Mouse (Mus musculus) ovary, postnatal 36 days (tissue): Measurements from ENCODE around the gene Rab5b.
"Not testable (repeated sequence)": the region's sequence is repeated elsewhere in the genome, so short reads cannot be mapped to it uniquely, and the experiment has no call there.

Source experiments
- DNase-seq: peaks from one replicate; pipeline ENCODE4 v3.0.0; 2022; ENCODE audit warnings: low spot score, mixed read lengths

Rab5b gene

DNA sequence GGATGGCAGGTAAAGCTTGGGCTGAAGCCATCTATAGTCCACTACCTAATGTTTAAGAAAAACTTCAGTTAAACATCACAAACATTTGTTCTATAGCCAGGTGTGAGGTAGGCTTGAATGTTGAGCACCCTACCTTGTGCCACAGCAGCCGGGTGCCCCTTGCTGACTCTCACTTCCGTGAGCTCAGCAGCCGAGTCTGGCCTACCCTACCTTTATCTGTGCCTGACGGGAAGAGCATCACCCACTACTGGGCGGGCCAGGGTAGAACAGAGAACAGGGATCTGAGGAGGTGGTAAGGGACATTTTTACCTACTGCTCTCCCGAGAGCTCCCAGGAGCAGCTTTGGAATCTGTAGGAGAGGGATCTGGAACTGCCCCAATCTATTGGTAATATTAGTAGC lies 53.3 kb downstream of the Rab5b start:
- no peak for DNase-seq

DNA sequence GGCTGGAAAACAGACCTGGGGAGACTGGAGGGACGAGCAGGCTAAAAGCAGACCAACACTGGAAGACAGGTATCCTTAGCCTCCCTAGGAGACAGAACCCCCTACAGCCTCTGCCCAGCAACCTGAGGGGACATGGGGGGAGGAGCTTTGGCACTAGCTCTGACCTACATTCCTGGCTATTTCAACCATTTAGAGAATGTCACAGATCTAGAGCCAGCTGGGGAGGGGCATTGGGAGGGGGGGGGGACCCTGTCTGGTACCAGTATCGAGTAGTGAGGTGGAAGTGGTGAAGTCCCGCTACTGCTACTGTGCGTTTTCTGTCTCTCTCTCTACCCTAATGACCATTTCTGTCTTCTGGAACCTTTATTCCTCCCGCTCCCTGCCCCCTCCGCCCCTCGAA lies 54.2 kb downstream of the Rab5b start:
- no peak for DNase-seq

DNA sequence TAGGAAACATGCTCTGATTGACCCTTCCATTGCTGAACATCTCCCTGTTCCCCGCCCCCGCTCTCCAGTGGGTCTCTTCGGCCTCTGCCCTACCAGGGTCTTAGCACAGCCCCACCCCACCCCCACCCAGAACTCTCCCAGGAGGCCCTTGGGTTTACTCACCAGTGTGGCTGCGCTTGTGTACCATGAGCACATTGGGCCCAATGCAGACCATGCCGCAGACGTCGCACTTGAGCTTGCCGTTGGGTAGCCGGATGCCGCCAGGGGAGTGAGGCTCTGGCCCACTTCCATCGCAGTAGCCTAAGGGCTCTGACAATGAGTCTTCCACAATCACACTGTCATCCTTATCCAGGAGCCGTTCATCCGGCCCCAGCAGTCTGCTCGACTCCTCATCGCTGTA lies 55.2 kb downstream of the Rab5b start:
- no peak for DNase-seq

DNA sequence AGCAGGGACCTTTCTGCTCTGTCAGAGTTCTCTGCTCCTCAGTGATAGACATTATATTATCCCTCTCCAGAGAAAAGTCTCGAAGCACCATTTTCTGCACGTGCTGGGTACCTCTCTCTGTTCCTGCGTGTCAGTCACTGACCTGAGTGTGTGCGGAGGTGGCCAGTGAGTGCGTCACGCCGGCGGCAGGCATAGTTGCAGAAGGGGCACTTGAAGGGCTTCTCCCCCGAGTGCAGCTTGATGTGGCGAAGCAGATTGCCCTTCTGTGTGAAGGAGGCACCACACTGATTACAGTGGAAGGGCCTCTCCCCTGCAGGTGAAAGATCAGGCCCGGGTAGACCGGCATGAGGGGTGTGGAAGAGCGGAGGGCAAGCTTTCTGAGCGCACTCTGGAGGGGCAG lies 56.1 kb downstream of the Rab5b start:
- no peak for DNase-seq

DNA sequence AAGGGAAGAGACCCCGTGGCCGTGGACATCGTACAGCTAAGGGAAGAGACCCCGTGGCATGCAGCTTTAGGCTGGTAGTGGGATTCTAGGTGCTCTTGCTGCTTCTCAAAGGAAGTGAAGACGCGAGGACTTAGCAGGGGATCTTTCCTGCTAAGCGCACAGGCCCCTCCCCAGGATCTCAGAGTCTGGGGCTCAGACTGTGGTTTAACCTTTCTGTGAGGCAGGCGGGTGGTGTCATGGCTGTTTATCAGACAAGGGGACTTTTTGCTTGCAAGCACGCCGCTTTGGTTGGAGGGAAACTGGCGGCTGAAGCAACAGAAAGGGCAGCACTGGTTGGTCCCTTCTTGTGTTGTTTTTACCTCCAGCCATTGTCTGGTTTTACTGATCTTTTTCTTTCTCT lies 59.1 kb downstream of the Rab5b start:
- DNase-seq = no peak

DNA sequence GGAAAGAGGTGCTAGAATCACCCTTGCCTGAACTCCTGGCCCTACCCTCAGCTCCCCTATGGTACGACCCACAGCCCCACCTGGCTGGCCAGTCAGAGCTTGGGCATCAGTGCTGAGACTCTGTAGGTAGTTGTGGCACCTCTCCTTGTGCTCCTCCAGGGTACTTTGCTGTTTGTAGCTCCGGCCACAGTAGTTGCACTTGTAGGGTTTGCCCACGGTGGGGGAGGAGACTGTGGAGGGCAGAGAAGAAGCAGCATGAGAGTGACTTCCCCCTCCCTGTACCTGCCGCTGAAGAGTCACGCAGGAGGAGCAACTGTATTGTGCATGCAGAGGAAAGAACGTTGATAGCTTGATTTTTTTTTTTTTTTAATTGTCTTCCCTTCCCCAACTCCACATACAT lies 59.5 kb downstream of the Rab5b start:
- DNase-seq = no peak

DNA sequence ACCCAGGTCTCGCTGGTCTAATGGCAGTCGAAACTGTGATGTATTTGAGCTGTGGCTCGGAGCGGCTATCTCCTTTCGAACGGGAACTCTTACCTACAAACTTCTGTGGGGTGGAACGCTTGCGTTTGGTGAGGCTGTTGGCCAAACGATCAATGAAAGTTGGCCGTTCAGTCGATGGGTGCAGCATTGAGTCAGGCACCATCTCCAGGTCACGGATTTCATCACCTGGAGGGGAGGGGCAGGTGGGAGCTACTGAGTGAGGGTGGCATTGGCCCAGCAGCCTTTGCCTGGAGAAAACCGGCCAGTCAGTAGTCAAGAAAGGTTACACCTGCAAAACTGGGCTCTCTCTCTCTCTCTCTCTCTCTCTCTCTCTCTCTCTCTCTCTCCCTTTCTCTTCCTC lies 60.4 kb downstream of the Rab5b start:
- no peak for DNase-seq

DNA sequence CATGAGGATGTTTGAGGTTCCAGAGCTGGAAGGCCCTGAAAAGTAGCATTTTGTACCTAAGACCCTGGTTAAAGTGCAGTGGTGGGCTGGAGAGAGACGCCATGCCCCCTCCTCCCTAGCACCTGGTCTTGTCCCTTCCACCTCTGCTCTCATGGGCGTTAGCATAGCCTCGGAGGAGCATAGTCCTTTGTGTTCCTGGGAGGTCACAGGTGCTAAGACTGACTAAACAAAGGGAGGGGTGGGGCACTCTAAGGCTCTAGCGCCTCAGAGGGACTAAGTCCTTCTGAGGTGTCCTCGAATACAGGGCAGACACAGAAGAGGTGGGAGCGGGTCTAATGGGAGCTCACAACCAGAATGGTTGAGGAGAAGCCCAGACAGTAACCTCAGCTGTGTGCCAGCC lies 64.5 kb downstream of the Rab5b start:
- DNase-seq = no peak

DNA sequence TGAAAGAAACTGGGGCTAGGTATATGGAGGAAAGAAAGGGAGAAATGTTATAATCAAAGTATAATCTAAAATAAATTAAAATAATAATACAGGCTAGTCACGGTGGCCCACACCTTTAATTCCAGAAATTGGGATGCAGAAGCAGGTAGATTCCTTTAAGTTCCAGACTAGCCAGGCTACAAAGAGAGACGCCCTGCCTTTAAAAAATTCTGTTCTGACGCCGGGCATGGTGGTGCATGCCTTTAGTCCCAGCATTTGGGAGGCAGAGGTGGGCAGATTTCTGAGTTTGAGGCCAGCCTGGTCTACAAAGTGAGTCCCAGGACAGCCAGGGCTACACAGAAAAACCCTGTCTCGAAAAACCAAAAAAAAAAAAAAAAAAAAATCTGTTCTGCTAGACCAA lies 65.8 kb downstream of the Rab5b start:
- not testable (repeated sequence) for DNase-seq

DNA sequence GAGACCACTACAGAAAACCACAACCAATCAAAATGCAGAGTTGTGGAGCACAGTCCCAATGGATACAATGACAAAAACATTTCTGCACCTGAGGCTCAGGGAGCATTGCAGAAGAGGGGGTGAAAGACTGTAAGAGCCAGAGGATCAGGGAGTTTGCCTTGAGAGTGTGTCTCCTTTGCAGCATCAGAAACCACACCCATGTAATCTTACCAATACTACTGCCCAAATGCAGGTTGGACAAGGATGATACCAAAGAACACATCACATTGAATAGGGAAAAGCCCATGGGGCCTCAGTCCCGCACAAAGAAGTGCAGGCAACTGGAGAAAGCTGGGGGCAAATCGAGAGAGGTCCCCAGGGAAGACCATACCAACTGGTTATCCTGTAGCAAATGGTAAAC lies 66.3 kb downstream of the Rab5b start:
- no peak for DNase-seq

DNA sequence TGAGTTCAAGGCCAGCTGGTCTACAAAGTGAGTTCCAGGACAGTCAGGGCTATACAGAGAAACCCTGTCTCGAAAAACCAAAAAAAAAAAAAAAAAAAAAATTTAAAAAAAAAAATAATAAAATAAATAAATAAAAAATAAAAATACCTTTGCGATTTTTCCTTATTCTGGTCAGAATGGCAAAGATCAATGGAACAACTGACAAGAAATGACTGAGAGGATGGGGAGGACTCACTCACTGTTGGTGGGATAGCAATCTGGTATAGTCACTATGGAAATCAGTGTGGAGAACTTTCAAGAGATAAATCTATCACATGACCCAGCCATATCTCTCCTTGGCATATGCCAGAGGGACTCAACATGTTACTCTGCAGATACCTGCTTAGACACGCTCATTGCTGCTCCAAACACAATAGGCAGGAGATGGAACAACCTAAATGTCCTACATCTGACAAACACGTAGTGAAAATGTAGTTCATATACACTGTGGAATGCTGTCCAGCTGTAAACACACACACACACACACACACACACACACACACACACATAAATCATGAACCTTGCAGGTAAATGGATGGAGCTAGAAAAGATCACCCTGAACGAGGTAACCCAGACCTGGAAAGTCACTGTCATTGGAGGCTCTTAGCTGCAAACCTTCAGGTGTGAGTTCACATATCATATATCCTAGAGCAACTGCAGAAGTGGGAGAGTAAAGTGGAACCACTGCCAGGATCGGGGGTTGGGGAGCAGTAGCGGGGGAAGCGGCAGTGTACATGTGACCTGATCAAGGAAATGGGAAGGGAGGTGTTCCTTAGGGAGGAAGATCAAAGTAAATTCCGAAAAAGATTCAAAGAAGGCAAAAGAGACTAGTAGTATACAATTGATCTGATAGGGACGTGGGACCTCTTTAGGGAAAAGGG lies 68.4 kb downstream of the Rab5b start:
- DNase-seq = no peak
